Comparison of ENCODE assay signal across 8 mouse cellular contexts in genomic region chr11:61493525-61494128, GRCm38 (mm10). TPM values are rescaled to one million over a fixed set of nuclear protein-coding genes. Genes with fewer than 3 reads are reported as not detected.
A peak's percentile ranks its signal among the peaks of the same experiment; 100 is the strongest.
DNase-seq lines count a peak whose midpoint lies in the region; ATAC-seq and TF ChIP-seq lines count a peak whose summit lies in the region.
"Had no signal": no experiment of that assay in that cellular context is flagged by ENCODE, and none has a peak within 500 bp of the region (broad histone marks: within the 10 kb centered on the region; RNA-seq: fewer than 3 reads in every experiment).

No protein-coding gene starts in this region.

- WGBS in forebrain, embryonic 11.5 days = under 1% methylated on average over 49 of the region's 50 CpGs
- under 1% methylated on average over 50 of the region's 50 CpGs for WGBS in kidney, postnatal 0 days

- peak; percentile 57 for DNase-seq in thymus, postnatal 14 days
- DNase-seq in thymus, postnatal 25 days = no peak
- peak; percentile 33 for DNase-seq in c-Kit-positive CD71-negative TER-119-negative erythroid progenitor cells, embryonic 14.5 days (ENCODE audit: low read depth)
- no peak for DNase-seq in forebrain, embryonic 11.5 days (ENCODE audit: low spot score)
- no peak for DNase-seq in kidney, postnatal 0 days (ENCODE audit: low spot score)
- peak; percentile 65 for DNase-seq in splenic B cell, adult 2 months (ENCODE audit: low read depth, low spot score)

- H3K27me3 ChIP-seq in forebrain, embryonic 11.5 days (ENCODE audit: control insufficient read depth, insufficient read depth, low read length) = no peaks in the 10 kb centered on the region
- no peaks in the 10 kb centered on the region for H3K27me3 ChIP-seq in kidney, postnatal 0 days (ENCODE audit: insufficient read depth, low read length)
- no peaks in the 10 kb centered on the region for H3K27me3 ChIP-seq in splenic B cell, adult 2 months (ENCODE audit: control insufficient read depth, insufficient read depth, low read length, poor library complexity, severe bottlenecking)

- H3K4me1 ChIP-seq in forebrain, embryonic 11.5 days (replicated peaks; ENCODE audit: control insufficient read depth, insufficient read depth, low read length) = peaks cover 6% of the 10 kb centered on the region
- peaks cover 5% of the 10 kb centered on the region; the same call in 1 of the 2 replicates for H3K4me1 ChIP-seq in kidney, postnatal 0 days (replicated peaks; ENCODE audit: insufficient read depth, low read length)

- peak overlapping the region; percentile 61 for H3K4me3 ChIP-seq in forebrain, embryonic 11.5 days (ENCODE audit: low read depth, low read length)
- peak overlapping the region; percentile 77 for H3K4me3 ChIP-seq in kidney, postnatal 0 days (replicated peaks; ENCODE audit: low read depth, low read length)

- TF ChIP-seq CTCF in kidney, postnatal 0 days (IDR thresholded peaks at IDR 0.05; ENCODE audit: low read depth) = no peak

- no peaks in the 10 kb centered on the region for H3K9me3 ChIP-seq in forebrain, embryonic 11.5 days (ENCODE audit: control insufficient read depth, low read length)
- no peaks in the 10 kb centered on the region for H3K9me3 ChIP-seq in kidney, postnatal 0 days (replicated peaks; ENCODE audit: low read length)

- peak overlapping the region; percentile 74 for H3K9ac ChIP-seq in forebrain, embryonic 11.5 days (ENCODE audit: low read length)
- H3K9ac ChIP-seq in kidney, postnatal 0 days (ENCODE audit: low read depth, low read length) = peak overlapping the region; percentile 84

- H3K36me3 ChIP-seq in forebrain, embryonic 11.5 days (ENCODE audit: control insufficient read depth, insufficient read depth, low read length) = peaks cover 31% of the 10 kb centered on the region
- peaks cover 22% of the 10 kb centered on the region for H3K36me3 ChIP-seq in kidney, postnatal 0 days (ENCODE audit: insufficient read depth, low read length)
- H3K36me3 ChIP-seq in splenic B cell, adult 2 months (ENCODE audit: control insufficient read depth, insufficient read depth, low read length, poor library complexity, severe bottlenecking) = no peaks in the 10 kb centered on the region; the same call in none of the 2 replicates

- peak; percentile 72 for ATAC-seq in forebrain, embryonic 11.5 days (replicated peaks; ENCODE audit: low FRiP score)
- ATAC-seq in kidney, postnatal 0 days (replicated peaks; ENCODE audit: low FRiP score, low read depth) = peak; percentile 58
- ATAC-seq in megakaryocyte, adult 5-6 weeks (ENCODE audit: poor library complexity, severe bottlenecking) = peak; percentile 55

- peak overlapping the region; percentile 61 for H3K27ac ChIP-seq in forebrain, embryonic 11.5 days (ENCODE audit: low read depth, low read length)
- H3K27ac ChIP-seq in kidney, postnatal 0 days = peak overlapping the region; percentile 89

- peak overlapping the region; percentile 74 for H3K4me2 ChIP-seq in forebrain, embryonic 11.5 days (ENCODE audit: low read depth, low read length, severe bottlenecking)
- H3K4me2 ChIP-seq in kidney, postnatal 0 days (ENCODE audit: low read length) = peak overlapping the region; percentile 68

RNA-seq across cellular contexts. Expression of gene Mapk7, which starts 0.6 kb away (rescaled TPM):
- polyA plus RNA-seq in forebrain, embryonic 11.5 days (2014; fragmentation: Nextera tagmentation; extraction: Ambion mirVana) = 80.1 and 81.6 TPM in 2 replicates
- 30.9 and 36.3 TPM in 2 replicates for polyA plus RNA-seq in kidney, postnatal 0 days (2015; fragmentation: Nextera tagmentation; extraction: Ambion mirVana)
- 16.2 and 17.7 TPM in 2 replicates for total RNA-seq in megakaryocyte, adult 5-6 weeks (2015)
- 15.4 and 21.4 TPM in 2 replicates for total RNA-seq in megakaryocyte, adult 5-6 weeks (2017)

RNA-seq across cellular contexts. Expression of gene Mfap4, which starts 8.4 kb away (rescaled TPM):
- 66.1 and 71.9 TPM in 2 replicates for polyA plus RNA-seq in forebrain, embryonic 11.5 days (2014; fragmentation: Nextera tagmentation; extraction: Ambion mirVana)
- polyA plus RNA-seq in kidney, postnatal 0 days (2015; fragmentation: Nextera tagmentation; extraction: Ambion mirVana) = 100 and 114 TPM in 2 replicates
- total RNA-seq in megakaryocyte, adult 5-6 weeks (2015) = not detected in 2 replicates
- total RNA-seq in megakaryocyte, adult 5-6 weeks (2017) = not detected in 2 replicates

RNA-seq across cellular contexts. Expression of gene B9d1, which starts 11.3 kb away (rescaled TPM):
- 41.7 and 46.0 TPM in 2 replicates for polyA plus RNA-seq in forebrain, embryonic 11.5 days (2014; fragmentation: Nextera tagmentation; extraction: Ambion mirVana)
- polyA plus RNA-seq in kidney, postnatal 0 days (2015; fragmentation: Nextera tagmentation; extraction: Ambion mirVana) = 32.9 and 33.8 TPM in 2 replicates
- not detected in 2 replicates for total RNA-seq in megakaryocyte, adult 5-6 weeks (2015)
- 0.26 TPM in 1 of 2 replicates, not detected in the other for total RNA-seq in megakaryocyte, adult 5-6 weeks (2017)

RNA-seq across cellular contexts. Expression of gene Rnf112, which starts 39.7 kb away (rescaled TPM):
- 1.3 TPM in 2 replicates for polyA plus RNA-seq in forebrain, embryonic 11.5 days (2014; fragmentation: Nextera tagmentation; extraction: Ambion mirVana)
- polyA plus RNA-seq in kidney, postnatal 0 days (2015; fragmentation: Nextera tagmentation; extraction: Ambion mirVana) = 0.05 and 0.13 TPM in 2 replicates
- total RNA-seq in megakaryocyte, adult 5-6 weeks (2015) = not detected in 2 replicates
- total RNA-seq in megakaryocyte, adult 5-6 weeks (2017) = not detected in 2 replicates
- total RNA-seq: heart, postnatal 36 days had no signal

Comparison
In these comparisons a context has a peak if more than half of its experiments do, and no peak if none do; other contexts are left out.
1. DNase-seq: peak in thymus, postnatal 14 days (single experiment), c-Kit-positive CD71-negative TER-119-negative erythroid progenitor cells, embryonic 14.5 days (single experiment) and splenic B cell, adult 2 months (single experiment); none in thymus, postnatal 25 days (single experiment), forebrain, embryonic 11.5 days (single experiment) and kidney, postnatal 0 days (single experiment).
2. Peak in every context shown above with its lines, with median percentiles within 50 percentile points of each other: ATAC-seq.